Mouse (Mus musculus) kidney, embryonic 16.5 days (tissue): ENCODE results near the gene Gm11027. TPM values are rescaled to one million over a fixed set of nuclear protein-coding genes. Genes with fewer than 3 reads are reported as not detected.

Source experiments
- ATAC-seq: fragments of 200-750 bp; cut with Nextera tagmentation; 2 replicates; pipeline ENCODE4 v1.8.0; 2017; ENCODE audit warnings: moderate TSS enrichment; ENCODE audit not compliant: low FRiP score, low TSS enrichment
- H3K27ac ChIP-seq: fragments of 300-500 bp; sonication (generic); 2 replicates; pipeline ENCODE4 v1.5.1; 2014; ENCODE audit warnings: low read length
- H3K27me3 ChIP-seq: fragments of 300-500 bp; sonication (generic); 2 replicates; pipeline ENCODE4 v1.6.1; 2014; ENCODE audit warnings: low read length, control low read depth, mixed read lengths; ENCODE audit not compliant: insufficient read depth
- H3K36me3 ChIP-seq: fragments of 300-500 bp; sonication (generic); 2 replicates; pipeline ENCODE4 v1.6.1; 2014; ENCODE audit warnings: low read length, control low read depth, mixed read lengths; ENCODE audit not compliant: insufficient read depth
- H3K4me1 ChIP-seq: fragments of 300-500 bp; sonication (generic); 2 replicates; pipeline ENCODE4 v1.6.1; 2014; ENCODE audit warnings: low read length, control low read depth, mixed read lengths; ENCODE audit not compliant: insufficient read depth
- H3K4me2 ChIP-seq: fragments of 300-500 bp; sonication (generic); replicated peaks from 2 replicates; pipeline ENCODE4 v1.6.1; 2014; ENCODE audit warnings: low read depth, low read length
- H3K4me3 ChIP-seq: fragments of 300-500 bp; sonication (generic); 2 replicates; pipeline ENCODE4 v1.5.1; 2014; ENCODE audit warnings: mild to moderate bottlenecking, low read length
- H3K9ac ChIP-seq: fragments of 300-500 bp; sonication (generic); replicated peaks from 2 replicates; pipeline ENCODE4 v1.6.1; 2014; ENCODE audit warnings: low read length
- H3K9me3 ChIP-seq: fragments of 300-500 bp; sonication (generic); 2 replicates; pipeline ENCODE4 v1.6.1; 2016; ENCODE audit warnings: low read length, control low read depth
- WGBS: fragments of 180-500 bp; shearing (Covaris S2); extraction: QIAGEN DNeasy Blood & Tissue Kit; methylation state at CpG from one replicate; pipeline ENCODE4 v1.1.7; 2014; 5-methylcytosine and 5-hydroxymethylcytosine counted together
- polyA plus RNA-seq: library from polyadenylated mRNA; unstranded; fragments of >200 nt; fragmentation: Nextera tagmentation; extraction: Ambion mirVana; gene quantifications from 2 replicates; pipeline ENCODE4 v1.2.1, GENCODE M21; 2015

The Gm11027 gene
- polyA plus RNA-seq, 1 experiment from 2014 or later, result not detected

DNA sequence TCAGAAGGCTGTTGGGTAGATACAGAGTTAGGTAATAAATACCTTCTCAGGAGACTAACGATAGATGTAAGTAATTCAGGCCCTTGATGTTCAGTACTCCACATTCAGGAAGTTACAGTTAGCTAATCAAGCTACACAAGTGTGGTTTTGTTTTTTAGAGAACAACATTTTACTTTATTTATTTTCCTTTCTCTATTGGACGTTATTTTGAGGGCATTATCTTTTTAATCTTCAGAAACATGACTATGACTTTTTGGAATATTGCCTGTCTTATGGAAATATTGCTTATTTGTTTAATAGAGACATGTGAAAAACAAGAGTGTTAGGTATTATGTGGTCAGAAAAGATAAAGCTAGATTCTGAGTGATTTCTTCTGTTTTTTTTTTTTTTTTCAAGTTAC is 18.0 kb downstream of the Gm11027 start:
- no peaks in the 10 kb centered on the region for H3K4me1 ChIP-seq
- 72% methylated on average over 2 of the region's 2 CpGs for WGBS
- no peak overlapping the region for H3K4me2 ChIP-seq
- no peak for ATAC-seq
- no peak overlapping the region for H3K27ac ChIP-seq
- H3K9me3 ChIP-seq, result no peaks in the 10 kb centered on the region
- H3K27me3 ChIP-seq, result no peaks in the 10 kb centered on the region
- H3K9ac ChIP-seq, result no peak overlapping the region
- H3K4me3 ChIP-seq, result no peak overlapping the region
- H3K36me3 ChIP-seq, result no peaks in the 10 kb centered on the region

DNA sequence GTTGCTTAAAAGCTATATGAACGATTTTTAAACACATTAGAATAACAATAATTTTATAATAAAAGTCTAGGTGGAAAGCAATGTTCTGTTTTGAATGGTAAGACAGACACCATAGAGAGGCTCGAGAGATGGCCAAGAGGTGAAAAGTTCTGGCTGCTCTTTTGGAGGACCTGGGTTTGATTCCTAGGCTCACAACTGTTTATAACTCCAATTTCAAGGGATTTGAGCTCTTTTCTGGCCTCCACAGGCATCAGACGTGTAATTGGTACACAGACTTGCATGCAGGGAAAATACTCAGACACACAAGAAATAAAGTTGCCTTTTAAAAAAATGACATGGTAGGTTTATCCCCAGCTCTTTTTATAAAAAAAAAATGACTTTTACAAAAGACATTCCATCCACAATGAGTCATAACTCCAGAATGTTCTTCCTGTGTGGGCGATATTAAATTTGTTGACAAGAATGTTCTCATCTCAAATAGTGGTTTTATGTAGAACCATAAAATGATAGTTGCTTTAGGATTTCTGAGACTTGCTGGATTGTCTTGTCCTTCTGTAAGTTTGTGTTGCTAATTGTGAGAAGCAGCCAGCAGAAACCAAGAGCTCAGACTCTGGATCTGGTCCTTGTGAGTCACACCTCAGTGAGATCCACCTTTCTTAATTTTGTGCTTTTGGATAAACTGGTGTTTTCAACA is 18.6 kb downstream of the Gm11027 start:
- H3K4me1 ChIP-seq, result no peaks in the 10 kb centered on the region
- 73% methylated on average over 4 of the region's 4 CpGs for WGBS
- no peak overlapping the region for H3K9ac ChIP-seq
- H3K4me3 ChIP-seq, result no peak overlapping the region
- no peak overlapping the region for H3K4me2 ChIP-seq
- no peak overlapping the region for H3K27ac ChIP-seq
- H3K36me3 ChIP-seq, result no peaks in the 10 kb centered on the region
- no peaks in the 10 kb centered on the region for H3K9me3 ChIP-seq
- H3K27me3 ChIP-seq, result no peaks in the 10 kb centered on the region
- ATAC-seq, result no peak

DNA sequence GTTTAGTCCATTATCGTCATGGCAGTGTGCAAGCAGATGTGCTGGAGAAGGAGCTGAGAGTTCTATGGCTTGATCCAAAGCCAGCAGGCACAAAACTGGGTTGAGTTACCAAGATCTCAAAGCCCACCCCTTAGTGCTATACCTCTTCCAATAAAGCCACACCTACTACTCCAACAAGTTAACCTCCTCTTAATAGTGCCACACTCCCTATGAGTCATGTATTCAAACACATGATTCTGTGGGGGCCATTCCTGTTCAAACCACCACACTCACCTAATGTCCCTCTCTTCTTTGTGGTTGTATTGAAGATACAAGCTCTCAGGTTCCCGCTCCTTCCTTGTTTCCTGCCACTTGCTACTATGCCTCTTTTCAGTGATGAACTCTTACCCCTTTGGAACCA is 24.7 kb downstream of the Gm11027 start:
- Histone ChIP-seq H3K4me2 (no peak overlapping the region), H3K4me1 (no peaks in the 10 kb centered on the region), H3K4me3 (no peak overlapping the region), H3K27ac (no peak overlapping the region), H3K27me3 (no peaks in the 10 kb centered on the region), H3K9ac (no peak overlapping the region), H3K36me3 (no peaks in the 10 kb centered on the region), H3K9me3 (no peaks in the 10 kb centered on the region)
- ATAC-seq, result no peak
- WGBS, result 89% methylated on average over 2 of the region's 2 CpGs

DNA sequence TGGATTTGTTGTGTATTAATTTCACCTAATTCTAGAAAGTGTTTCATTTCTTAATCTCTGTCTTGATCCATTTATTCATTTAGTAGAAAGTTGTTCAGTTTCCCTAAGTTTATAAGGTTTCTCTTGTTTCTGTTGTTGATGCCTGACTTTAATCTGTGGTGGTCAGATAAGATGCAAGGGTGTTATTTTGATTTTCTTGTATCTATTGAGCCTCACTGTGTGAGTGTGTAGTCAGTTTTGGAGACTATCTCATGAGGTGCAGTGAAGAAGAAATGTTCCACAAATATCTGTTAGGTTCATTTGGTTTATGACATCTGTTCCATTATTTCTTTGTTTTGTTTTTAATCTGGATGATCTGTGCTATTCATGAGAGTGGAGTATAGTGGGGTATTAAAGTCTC is 27.0 kb downstream of the Gm11027 start:
- no peaks in the 10 kb centered on the region for H3K27me3 ChIP-seq
- ATAC-seq, result no peak
- H3K4me3 ChIP-seq, result no peak overlapping the region
- H3K4me2 ChIP-seq, result no peak overlapping the region
- H3K36me3 ChIP-seq, result no peaks in the 10 kb centered on the region
- no peak overlapping the region for H3K9ac ChIP-seq
- no peak overlapping the region for H3K27ac ChIP-seq
- H3K9me3 ChIP-seq, result no peaks in the 10 kb centered on the region
- H3K4me1 ChIP-seq, result no peaks in the 10 kb centered on the region

DNA sequence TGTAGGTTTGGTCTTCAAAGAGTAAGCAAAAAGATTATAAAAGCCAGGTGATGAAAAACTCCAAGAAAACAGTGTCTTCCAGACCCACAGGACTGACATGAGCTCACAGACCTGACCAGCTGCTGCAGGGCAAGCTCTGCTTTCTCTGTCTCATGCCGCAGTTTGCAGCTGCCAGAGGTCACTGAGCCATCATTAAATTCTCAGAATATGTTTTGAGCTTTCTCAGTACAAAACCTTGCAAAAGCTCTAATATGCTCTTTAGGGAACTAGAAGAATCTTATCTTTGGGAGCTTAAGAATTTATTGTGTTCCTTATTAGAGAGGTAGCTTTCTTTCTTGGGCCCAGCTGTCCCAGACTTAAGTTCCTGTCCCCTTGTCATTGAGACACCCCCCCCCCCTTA is 30.9 kb downstream of the Gm11027 start:
- Histone ChIP-seq H3K4me1 (peaks cover 6% of the 10 kb centered on the region; the same call in 1 of the 2 replicates), H3K9ac (no peak overlapping the region), H3K27me3 (no peaks in the 10 kb centered on the region), H3K9me3 (no peaks in the 10 kb centered on the region), H3K27ac (no peak overlapping the region), H3K4me3 (no peak overlapping the region), H3K36me3 (no peaks in the 10 kb centered on the region), H3K4me2 (no peak overlapping the region)
- 23% methylated on average over 1 of the region's 1 CpGs for WGBS
- ATAC-seq, result no peak

DNA sequence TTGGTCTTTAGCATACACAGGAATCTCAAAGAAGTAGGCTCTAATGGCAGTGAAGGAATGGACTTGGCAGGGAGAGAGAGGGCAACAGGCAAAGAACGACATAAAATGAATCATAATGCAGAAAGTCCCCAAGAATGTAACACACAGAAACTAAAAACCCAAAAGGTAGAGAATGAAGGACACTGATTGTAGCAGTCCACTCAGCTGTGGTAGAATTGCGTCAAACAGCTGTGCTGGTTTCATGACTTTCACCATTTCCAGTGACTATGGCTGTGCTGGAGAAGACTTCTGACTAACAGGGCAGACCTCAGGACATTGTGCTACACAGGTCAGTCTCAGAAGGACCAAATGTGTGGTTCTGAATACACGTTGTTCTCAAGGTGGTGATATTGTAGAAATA is 32.7 kb downstream of the Gm11027 start:
- H3K27ac ChIP-seq, result no peak overlapping the region
- ATAC-seq, result no peak
- WGBS, result 75% methylated on average over 3 of the region's 3 CpGs
- H3K4me1 ChIP-seq, result peaks cover 6% of the 10 kb centered on the region; the same call in 1 of the 2 replicates
- no peaks in the 10 kb centered on the region for H3K36me3 ChIP-seq
- H3K4me3 ChIP-seq, result no peak overlapping the region
- H3K4me2 ChIP-seq, result no peak overlapping the region
- H3K9me3 ChIP-seq, result no peaks in the 10 kb centered on the region
- H3K27me3 ChIP-seq, result no peaks in the 10 kb centered on the region
- no peak overlapping the region for H3K9ac ChIP-seq

DNA sequence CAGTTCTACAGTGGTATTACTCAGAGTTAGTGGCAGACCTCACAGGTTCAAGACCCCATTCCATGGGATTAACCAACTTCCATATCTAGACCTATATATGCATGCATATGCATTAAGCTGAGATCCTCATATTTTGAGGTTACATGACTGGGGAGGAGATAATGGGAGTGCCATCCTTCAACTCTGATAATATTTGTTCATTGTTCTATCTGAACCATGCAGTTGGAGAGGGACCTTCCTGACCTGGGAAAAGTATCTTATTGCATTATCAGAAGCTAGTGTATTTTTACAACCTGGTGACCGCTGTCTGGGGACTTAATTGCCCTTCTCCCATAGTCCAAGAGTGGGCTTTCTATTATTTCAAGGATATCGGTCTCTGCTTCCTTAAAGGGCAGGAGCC is 33.4 kb downstream of the Gm11027 start:
- Histone ChIP-seq H3K27ac (no peak overlapping the region), H3K4me2 (no peak overlapping the region), H3K9me3 (no peaks in the 10 kb centered on the region), H3K4me1 (peaks cover 6% of the 10 kb centered on the region; the same call in 1 of the 2 replicates), H3K27me3 (no peaks in the 10 kb centered on the region), H3K36me3 (no peaks in the 10 kb centered on the region), H3K9ac (no peak overlapping the region), H3K4me3 (no peak overlapping the region)
- WGBS, result 39% methylated on average over 2 of the region's 2 CpGs
- no peak for ATAC-seq

DNA sequence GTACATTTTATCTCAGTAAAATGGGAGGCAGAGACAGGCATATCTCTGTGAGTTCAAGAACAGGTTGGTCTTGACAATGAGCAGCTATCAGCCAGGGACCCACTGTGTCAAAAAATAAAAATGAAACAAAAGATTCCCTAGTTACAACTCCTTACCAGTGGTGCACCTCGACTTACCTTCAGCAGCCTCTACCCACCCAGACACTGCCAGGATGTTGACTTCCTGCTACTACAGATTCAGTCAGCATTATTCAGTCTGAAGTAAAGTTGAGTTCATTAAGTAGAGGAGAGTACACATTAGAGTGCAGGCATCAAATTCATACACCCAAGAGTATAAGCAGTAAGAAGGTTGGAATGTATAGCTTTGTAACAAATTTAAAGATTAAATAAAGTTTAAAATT is 38.6 kb downstream of the Gm11027 start:
- Histone ChIP-seq H3K4me2 (no peak overlapping the region), H3K27me3 (no peaks in the 10 kb centered on the region), H3K9ac (no peak overlapping the region), H3K4me1 (0 out of 2 replicates have a peak, but pooled peaks cover 13% of the 10 kb centered on the region), H3K4me3 (no peak overlapping the region), H3K27ac (no peak overlapping the region), H3K36me3 (no peaks in the 10 kb centered on the region), H3K9me3 (no peaks in the 10 kb centered on the region)
- 93% methylated on average over 1 of the region's 1 CpGs for WGBS
- no peak for ATAC-seq

DNA sequence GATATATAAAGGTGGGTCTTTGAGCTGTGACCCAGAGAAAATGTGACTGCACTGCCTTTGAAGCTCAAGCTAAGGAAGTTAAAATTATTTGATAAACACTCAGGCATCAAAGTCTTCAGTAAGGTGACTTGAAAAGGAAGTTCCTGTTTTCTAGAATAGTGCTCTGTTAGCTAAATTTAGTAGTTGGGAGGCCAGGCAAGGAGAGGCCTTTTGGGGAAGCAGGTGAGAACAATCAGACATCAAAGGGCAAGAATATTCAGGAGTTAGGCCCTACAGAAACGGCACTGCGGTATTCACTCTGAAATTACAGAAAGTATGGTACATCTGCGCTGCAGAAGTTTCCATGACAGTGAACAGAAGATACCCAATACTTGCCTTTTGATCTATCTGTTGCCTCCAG is 40.3 kb downstream of the Gm11027 start:
- no peak overlapping the region for H3K9ac ChIP-seq
- no peaks in the 10 kb centered on the region for H3K27me3 ChIP-seq
- 0 out of 2 replicates have a peak, but pooled peaks cover 11% of the 10 kb centered on the region for H3K4me1 ChIP-seq
- WGBS, result 51% methylated on average over 3 of the region's 3 CpGs
- H3K36me3 ChIP-seq, result no peaks in the 10 kb centered on the region
- no peak overlapping the region for H3K4me3 ChIP-seq
- no peak for ATAC-seq
- no peaks in the 10 kb centered on the region for H3K9me3 ChIP-seq
- no peak overlapping the region for H3K4me2 ChIP-seq
- 0 out of 2 replicates have a peak overlapping the region, but pooled peaks have one; percentile 4 for H3K27ac ChIP-seq

DNA sequence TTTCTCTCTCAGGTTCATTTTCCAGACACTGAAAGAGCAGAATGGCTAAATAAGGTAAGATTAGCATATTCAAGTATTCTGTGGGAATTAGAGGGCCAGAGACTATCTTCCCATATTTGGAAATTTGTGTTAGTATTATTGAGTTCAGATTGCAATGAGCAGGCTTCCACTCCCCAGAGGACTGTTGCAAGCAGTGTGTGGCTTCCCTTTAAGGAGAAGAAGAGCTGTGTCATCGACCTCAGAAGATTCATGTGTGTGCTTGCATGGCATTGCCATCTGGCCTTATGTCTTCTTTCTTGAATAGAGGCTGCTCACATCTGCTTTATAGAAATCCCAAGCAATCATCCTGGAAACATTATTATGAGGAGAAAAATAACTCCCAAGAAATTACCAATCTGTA is 42.6 kb downstream of the Gm11027 start:
- Histone ChIP-seq H3K4me1 (0 out of 2 replicates have a peak, but pooled peaks cover 11% of the 10 kb centered on the region), H3K27me3 (no peaks in the 10 kb centered on the region), H3K36me3 (peaks cover 5% of the 10 kb centered on the region; the same call in 1 of the 2 replicates), H3K4me3 (no peak overlapping the region), H3K9me3 (no peaks in the 10 kb centered on the region), H3K4me2 (no peak overlapping the region), H3K27ac (no peak overlapping the region), H3K9ac (no peak overlapping the region)
- no peak for ATAC-seq
- 80% methylated on average over 1 of the region's 1 CpGs for whole genome bisulfite sequencing
